Mouse (Mus musculus): ENCODE measurements around the gene Lin37.

Gene Lin37

GRCm38 (mm10) chr7:30552102-30553020, 7.3 kb downstream of the Lin37 start, which contains the start of the genes Hspb6 and Proser3:
Gene Hspb6 (plus strand): TSS chr7:30552178.
Gene Proser3 (minus strand): TSS chr7:30552299.
- peak; percentile 100 for DNase-seq

GRCm38 (mm10) chr7:30551445-30552101, 8.1 kb downstream of the Lin37 start:
- peak; percentile 85 for DNase-seq

- no peak for DNase-seq
These were observed 9.0 kb downstream of the Lin37 start for GRCm38 (mm10) chr7:30550603-30551002.

- no peak for DNase-seq
These were observed 9.8 kb downstream of the Lin37 start for GRCm38 (mm10) chr7:30549880-30550279.

- DNase-seq = no peak
These were observed 15.3 kb downstream of the Lin37 start for GRCm38 (mm10) chr7:30544327-30544726.

- DNase-seq = no peak
These were observed 19.1 kb downstream of the Lin37 start for GRCm38 (mm10) chr7:30540572-30540971.

GRCm38 (mm10) chr7:30534633-30535577, 24.7 kb downstream of the Lin37 start, which contains the start of gene Arhgap33:
Gene Arhgap33 (minus strand): TSS chr7:30535060.
- DNase-seq = peak; percentile 98

GRCm38 (mm10) chr7:30533941-30534632, 25.6 kb downstream of the Lin37 start:
- DNase-seq = no peak

GRCm38 (mm10) chr7:30532931-30533330, 26.7 kb downstream of the Lin37 start:
- no peak for DNase-seq

- DNase-seq = no peak
These were observed 28.3 kb downstream of the Lin37 start for GRCm38 (mm10) chr7:30531291-30531815.

GRCm38 (mm10) chr7:30526981-30527380, 32.7 kb downstream of the Lin37 start:
- DNase-seq = no peak

- DNase-seq = no peak
These were observed 33.2 kb downstream of the Lin37 start for GRCm38 (mm10) chr7:30526399-30526798.

GRCm38 (mm10) chr7:30525954-30526353, 33.7 kb downstream of the Lin37 start:
- peak; percentile 41 for DNase-seq

GRCm38 (mm10) chr7:30524487-30524886, 35.2 kb downstream of the Lin37 start:
- DNase-seq = no peak

GRCm38 (mm10) chr7:30522871-30523270, 36.8 kb downstream of the Lin37 start:
- no peak for DNase-seq

GRCm38 (mm10) chr7:30520856-30521255, 38.8 kb downstream of the Lin37 start:
- no peak for DNase-seq

GRCm38 (mm10) chr7:30520396-30520795, 39.2 kb downstream of the Lin37 start:
- no peak for DNase-seq

- DNase-seq = no peak
These were observed 41.3 kb downstream of the Lin37 start for GRCm38 (mm10) chr7:30518325-30518724.

- DNase-seq = no peak
These were observed 44.5 kb downstream of the Lin37 start for GRCm38 (mm10) chr7:30515003-30515760.

- no peak for DNase-seq
These were observed 51.6 kb downstream of the Lin37 start for GRCm38 (mm10) chr7:30508061-30508460.
